Mouse (Mus musculus): ENCODE data around the gene Fpgt. TPM values are rescaled to one million over a fixed set of nuclear protein-coding genes. Genes with fewer than 3 reads are reported as not detected.
A peak's percentile ranks its signal among the peaks of the same experiment; 100 is the strongest.

The Fpgt gene
- 9.1 and 16.4 TPM in 2 replicates for total RNA-seq (2017)

DNA sequence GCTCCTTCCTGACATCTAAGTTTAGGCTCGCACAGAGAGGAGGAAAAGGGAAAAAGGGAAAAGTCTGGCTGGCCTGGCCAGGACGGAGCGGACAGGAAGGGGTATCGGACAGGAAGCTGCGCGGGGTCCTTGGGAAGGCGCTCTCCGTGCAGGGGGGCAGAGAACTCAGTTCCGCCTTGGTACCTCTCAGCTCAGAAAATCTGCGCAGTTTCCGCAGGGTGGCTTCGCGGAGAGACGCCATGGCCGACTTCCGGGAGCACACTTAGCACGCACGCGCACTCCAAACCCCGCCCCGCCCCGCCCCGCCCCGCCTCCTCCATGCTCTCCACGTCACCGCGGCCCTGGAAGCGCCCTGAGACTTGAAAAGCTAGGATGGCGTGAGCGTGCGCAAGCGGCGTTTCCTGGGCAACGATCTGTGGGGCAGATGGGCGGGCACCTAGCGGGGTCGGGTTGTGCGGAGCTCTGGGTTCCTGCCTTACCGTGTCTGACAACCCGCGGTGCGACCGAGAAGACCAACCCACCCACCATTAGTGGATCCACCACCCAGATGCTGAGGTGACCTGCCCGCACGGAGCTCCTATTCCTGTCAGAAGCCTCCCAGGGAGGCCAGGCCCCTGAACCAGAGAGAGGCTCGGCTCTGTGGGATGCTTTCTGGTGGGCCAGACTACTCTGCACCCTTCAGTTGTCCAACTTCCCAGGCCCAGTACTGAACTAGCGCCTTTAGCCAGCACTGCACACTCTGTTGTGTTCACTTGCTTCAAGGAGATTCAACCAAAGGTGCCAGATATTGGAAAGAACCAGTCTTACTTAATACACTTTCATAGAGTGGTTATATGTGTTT, at the start of gene Fpgt, which contains the start of gene Lrriq3:
Gene Fpgt (minus strand): TSS at position 288 of the 841 bp plus-strand sequence.
Gene Lrriq3 (plus strand): TSS at position 319 of the 841 bp plus-strand sequence.
- peak; percentile 97 for ATAC-seq (replicated peaks in 1 of 2; ENCODE audit: insufficient read depth in 1 of 2, low FRiP score in 2 of 2, low TSS enrichment in 1 of 2, low read depth in 1 of 2, poor library complexity in 2 of 2, severe bottlenecking in 2 of 2)

GRCm38 (mm10) chr3:155141047-155141446, 47.8 kb upstream of the Fpgt start:
- no peak for ATAC-seq (replicated peaks in 1 of 2; ENCODE audit: insufficient read depth in 1 of 2, low FRiP score in 2 of 2, low TSS enrichment in 1 of 2, low read depth in 1 of 2, poor library complexity in 2 of 2, severe bottlenecking in 2 of 2)

DNA sequence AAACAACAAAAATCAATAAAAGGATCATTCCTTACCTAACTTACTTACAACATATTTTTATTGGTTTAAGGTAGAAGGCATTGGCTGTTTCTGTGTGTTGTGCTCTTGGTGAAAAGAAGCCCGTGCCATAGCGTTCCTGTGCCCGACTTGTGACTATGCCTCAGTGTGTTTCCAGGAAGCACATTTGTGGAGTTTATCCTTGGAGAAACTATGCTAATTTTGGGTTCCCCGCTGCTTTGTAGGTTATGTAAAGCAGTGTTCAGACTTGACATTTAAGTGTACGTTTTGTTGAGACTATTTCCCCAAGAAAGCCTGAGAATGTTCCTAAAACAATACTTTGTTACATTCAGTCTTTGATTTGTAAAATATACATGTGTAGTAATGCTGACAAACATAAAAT, 44.5 kb upstream of the Fpgt start:
- no peak for ATAC-seq (replicated peaks in 1 of 2; ENCODE audit: insufficient read depth in 1 of 2, low FRiP score in 2 of 2, low TSS enrichment in 1 of 2, low read depth in 1 of 2, poor library complexity in 2 of 2, severe bottlenecking in 2 of 2)

GRCm38 (mm10) chr3:155105957-155106356, 12.8 kb upstream of the Fpgt start:
- no peak for ATAC-seq (replicated peaks in 1 of 2; ENCODE audit: insufficient read depth in 1 of 2, low FRiP score in 2 of 2, low TSS enrichment in 1 of 2, low read depth in 1 of 2, poor library complexity in 2 of 2, severe bottlenecking in 2 of 2)

GRCm38 (mm10) chr3:155099266-155099665, 6.1 kb upstream of the Fpgt start:
- no peak for ATAC-seq (replicated peaks in 1 of 2; ENCODE audit: insufficient read depth in 1 of 2, low FRiP score in 2 of 2, low TSS enrichment in 1 of 2, low read depth in 1 of 2, poor library complexity in 2 of 2, severe bottlenecking in 2 of 2)

DNA sequence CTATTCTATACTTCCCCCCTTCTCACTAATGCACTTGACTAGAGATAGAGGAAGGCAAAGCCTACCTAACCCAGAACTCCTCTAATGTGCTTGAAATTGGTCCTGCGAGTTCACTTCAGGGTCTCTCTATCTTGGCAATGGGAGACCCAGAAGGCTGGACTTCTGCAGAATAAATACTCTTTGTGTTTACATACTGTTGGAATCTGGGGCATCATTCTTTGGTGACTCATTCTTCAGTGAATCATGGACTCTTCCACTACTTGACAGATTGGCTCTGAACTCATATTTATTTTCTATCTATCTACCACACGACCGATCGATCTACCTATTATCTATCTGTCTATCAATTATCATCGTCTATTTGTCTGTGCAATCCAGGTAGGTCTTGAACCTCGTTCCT, 1.1 kb downstream of the Fpgt start:
- no peak for ATAC-seq (replicated peaks in 1 of 2; ENCODE audit: insufficient read depth in 1 of 2, low FRiP score in 2 of 2, low TSS enrichment in 1 of 2, low read depth in 1 of 2, poor library complexity in 2 of 2, severe bottlenecking in 2 of 2)

GRCm38 (mm10) chr3:155077908-155078307, 15.3 kb downstream of the Fpgt start:
- ATAC-seq (replicated peaks in 1 of 2; ENCODE audit: insufficient read depth in 1 of 2, low FRiP score in 2 of 2, low TSS enrichment in 1 of 2, low read depth in 1 of 2, poor library complexity in 2 of 2, severe bottlenecking in 2 of 2): no peak

- no peak for ATAC-seq (replicated peaks in 1 of 2; ENCODE audit: insufficient read depth in 1 of 2, low FRiP score in 2 of 2, low TSS enrichment in 1 of 2, low read depth in 1 of 2, poor library complexity in 2 of 2, severe bottlenecking in 2 of 2)
These were observed 33.8 kb downstream of the Fpgt start for GRCm38 (mm10) chr3:155059449-155059822.

- no peak for ATAC-seq (replicated peaks in 1 of 2; ENCODE audit: insufficient read depth in 1 of 2, low FRiP score in 2 of 2, low TSS enrichment in 1 of 2, low read depth in 1 of 2, poor library complexity in 2 of 2, severe bottlenecking in 2 of 2)
These were observed 34.3 kb downstream of the Fpgt start for GRCm38 (mm10) chr3:155058800-155059448.

- ATAC-seq (replicated peaks in 1 of 2; ENCODE audit: insufficient read depth in 1 of 2, low FRiP score in 2 of 2, low TSS enrichment in 1 of 2, low read depth in 1 of 2, poor library complexity in 2 of 2, severe bottlenecking in 2 of 2): no peak
These were observed 35.6 kb downstream of the Fpgt start for GRCm38 (mm10) chr3:155057566-155057965.

GRCm38 (mm10) chr3:155056606-155057005, 36.6 kb downstream of the Fpgt start:
- ATAC-seq (replicated peaks in 1 of 2; ENCODE audit: insufficient read depth in 1 of 2, low FRiP score in 2 of 2, low TSS enrichment in 1 of 2, low read depth in 1 of 2, poor library complexity in 2 of 2, severe bottlenecking in 2 of 2): no peak

- ATAC-seq (replicated peaks in 1 of 2; ENCODE audit: insufficient read depth in 1 of 2, low FRiP score in 2 of 2, low TSS enrichment in 1 of 2, low read depth in 1 of 2, poor library complexity in 2 of 2, severe bottlenecking in 2 of 2): no peak
These were observed 37.8 kb downstream of the Fpgt start, which contains the start of gene Tnni3k for GRCm38 (mm10) chr3:155055231-155055916. Gene Tnni3k (minus strand): TSS chr3:155055407.

GRCm38 (mm10) chr3:155053189-155053588, 40.0 kb downstream of the Fpgt start:
- no peak for ATAC-seq (replicated peaks in 1 of 2; ENCODE audit: insufficient read depth in 1 of 2, low FRiP score in 2 of 2, low TSS enrichment in 1 of 2, low read depth in 1 of 2, poor library complexity in 2 of 2, severe bottlenecking in 2 of 2)

DNA sequence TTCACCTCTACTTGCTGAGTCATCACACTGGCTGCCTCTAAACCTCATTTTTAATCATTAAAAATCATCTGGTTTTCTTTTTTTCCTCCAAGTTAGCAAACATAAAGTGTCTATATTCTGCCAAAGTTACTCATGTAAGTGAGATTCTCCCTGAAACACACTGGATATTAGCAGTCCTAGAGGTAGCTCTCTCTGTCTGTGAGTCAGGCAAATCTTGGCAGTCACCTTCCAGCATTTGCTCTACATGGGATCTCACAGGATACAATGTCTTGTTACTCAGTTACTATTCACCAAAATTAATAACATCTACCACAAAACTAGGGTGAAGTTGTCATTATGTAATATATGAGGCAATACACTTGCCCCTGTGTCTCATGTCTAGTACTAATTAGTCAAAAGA, 41.2 kb downstream of the Fpgt start:
- no peak for ATAC-seq (replicated peaks in 1 of 2; ENCODE audit: insufficient read depth in 1 of 2, low FRiP score in 2 of 2, low TSS enrichment in 1 of 2, low read depth in 1 of 2, poor library complexity in 2 of 2, severe bottlenecking in 2 of 2)

GRCm38 (mm10) chr3:155039012-155039836, 54.0 kb downstream of the Fpgt start:
- no peak for ATAC-seq (replicated peaks in 1 of 2; ENCODE audit: insufficient read depth in 1 of 2, low FRiP score in 2 of 2, low TSS enrichment in 1 of 2, low read depth in 1 of 2, poor library complexity in 2 of 2, severe bottlenecking in 2 of 2)

Measured in hematopoietic stem cell, adult 5-6 weeks (primary cell).